Mouse (Mus musculus) layer of hippocampus, adult 2 months (tissue): Measurements from ENCODE around the gene Ninj1. TPM values are rescaled to one million over a fixed set of nuclear protein-coding genes. Genes with fewer than 3 reads are reported as not detected.

Source experiments
- DNase-seq, 2 experiments: peaks; one replicate each; pipeline ENCODE4 v3.0.0; 2022; ENCODE audit warnings: low spot score in 2 of 2
- H3K27ac ChIP-seq: fragments of 200-600 bp; 2 replicates; pipeline ENCODE4 v1.8.1; 2022
- H3K4me3 ChIP-seq: fragments of 200-600 bp; 2 replicates; pipeline ENCODE4 v1.8.1; 2022; ENCODE audit warnings: mild to moderate bottlenecking
- CTCF ChIP-seq: fragments of 200-600 bp; conservative IDR thresholded peaks from 2 replicates; pipeline ENCODE4 v1.8.1; 2022; ENCODE audit warnings: antibody characterized with exemption, mild to moderate bottlenecking, moderate library complexity
- total RNA-seq, 2 experiments: library from RNA; stranded (reverse); gene quantifications; 2 replicates each; pipeline ENCODE4 v1.2.3; 2021

Gene Ninj1
- total RNA-seq, 2 experiments from 2014 or later, result 17.9 to 20.3 TPM

DNA sequence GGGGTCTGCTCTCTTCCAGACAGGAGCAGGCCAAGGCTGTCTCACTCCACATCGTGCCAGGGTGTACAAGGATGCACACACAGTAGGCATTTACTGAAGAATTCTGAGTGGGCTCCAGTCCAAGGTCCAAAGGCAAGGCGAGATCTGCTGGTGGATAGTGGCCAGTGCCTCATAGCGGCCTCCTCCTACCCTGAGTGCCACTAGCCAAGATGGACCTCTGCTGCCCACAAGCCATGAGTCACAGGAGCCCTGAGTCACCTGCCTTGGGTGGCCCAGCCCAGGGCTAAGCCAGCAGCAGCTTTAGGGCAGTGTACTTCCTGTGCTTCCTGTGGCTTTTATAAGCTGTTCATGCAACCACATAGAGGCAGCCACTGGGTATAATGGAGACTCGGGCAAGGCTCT lies 26.2 kb downstream of the Ninj1 start:
- TF ChIP-seq CTCF, result no peak
- Histone ChIP-seq H3K4me3 (no peak overlapping the region; the same call in 1 of the 2 replicates), H3K27ac (peak overlapping the region; percentile 69)
- no peak for DNase-seq

DNA sequence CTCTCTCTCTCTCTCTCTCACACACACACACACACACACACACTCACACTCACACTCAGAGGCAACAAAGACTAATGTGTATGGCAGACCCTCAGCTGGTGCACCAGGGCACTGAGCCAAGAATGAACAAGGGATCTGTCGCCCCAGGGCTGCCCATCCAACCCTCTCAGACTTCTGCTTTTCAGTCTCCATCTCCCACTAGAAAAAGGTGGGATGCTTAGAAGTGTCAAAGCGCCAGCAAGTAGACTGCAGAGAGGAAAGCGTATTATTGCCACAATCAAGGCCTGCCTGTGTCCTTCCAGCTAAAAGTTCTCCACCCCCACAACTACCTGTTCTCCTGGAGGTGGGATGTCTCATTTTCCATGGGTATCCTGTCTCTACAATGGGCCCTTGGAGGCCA lies 27.2 kb downstream of the Ninj1 start:
- Histone ChIP-seq H3K27ac (no peak overlapping the region; the same call in 1 of the 2 replicates), H3K4me3 (no peak overlapping the region; the same call in 1 of the 2 replicates)
- TF ChIP-seq CTCF, result no peak
- no peak for DNase-seq

DNA sequence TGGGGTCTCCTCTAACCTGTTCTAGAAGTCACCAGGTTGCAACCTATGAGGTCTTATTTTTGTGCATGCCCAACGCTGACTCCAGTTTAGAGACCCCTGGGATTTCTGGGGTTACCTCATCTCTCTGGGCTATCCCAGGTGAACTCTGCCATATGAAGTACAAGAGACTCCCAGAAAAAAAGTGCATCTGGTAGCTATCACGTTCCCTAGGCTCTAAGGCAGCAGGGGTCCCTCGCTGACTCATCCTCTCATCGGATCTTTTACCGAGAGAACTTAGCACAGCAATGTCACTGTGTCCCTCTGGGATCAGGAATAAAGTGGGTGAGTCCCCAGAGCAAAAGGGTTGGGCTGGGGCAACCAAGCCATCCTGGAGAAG lies 27.8 kb downstream of the Ninj1 start:
- no peak for TF ChIP-seq CTCF
- no peak for DNase-seq
- Histone ChIP-seq H3K27ac (peak overlapping the region; percentile 89), H3K4me3 (peak overlapping the region; percentile 84)

DNA sequence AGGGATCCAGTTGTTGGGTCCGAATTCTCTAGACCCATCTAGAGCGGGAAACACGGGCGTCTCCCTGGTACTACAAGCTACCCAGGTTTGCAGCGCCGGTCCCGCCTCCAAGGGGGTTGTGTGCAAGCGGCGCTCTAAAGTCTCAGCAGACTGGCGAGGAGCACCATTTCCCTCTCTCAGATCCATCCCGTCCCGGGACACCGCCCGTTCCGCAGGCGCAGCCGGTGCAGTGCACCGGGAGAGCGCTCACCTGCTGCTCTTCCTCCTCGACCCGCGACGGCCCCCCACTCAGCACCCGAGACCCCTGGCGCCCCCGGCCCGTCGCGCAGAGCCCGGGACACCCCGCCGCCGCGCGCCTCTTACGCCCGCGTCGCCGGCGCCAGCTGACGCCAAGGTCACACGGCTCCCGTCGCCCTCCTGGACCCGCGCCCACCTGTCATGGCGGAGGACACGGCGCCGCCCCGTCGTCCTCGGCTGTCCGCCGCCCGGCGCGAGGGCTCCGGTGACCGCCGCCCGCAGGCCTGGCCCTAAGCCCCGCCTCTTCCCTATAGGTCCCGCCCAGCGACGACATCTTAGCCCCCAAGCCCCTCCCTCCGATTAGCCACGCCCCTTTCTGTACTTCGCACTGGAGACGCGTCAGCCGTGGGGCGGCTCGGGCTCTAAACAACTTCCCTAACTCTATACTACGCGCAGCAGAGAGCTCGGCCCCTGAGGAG lies 28.4 kb downstream of the Ninj1 start, which contains the start of gene Card19:
TSS of gene Card19 (minus strand) at position 534 of the 716 bp plus-strand sequence.
- Histone ChIP-seq H3K4me3 (peak within 1 kb of the TSS; percentile 84), H3K27ac (peak within 1 kb of the TSS; percentile 89)
- TF ChIP-seq CTCF, result no peak
- DNase-seq, result peak; percentile 88 to 89

DNA sequence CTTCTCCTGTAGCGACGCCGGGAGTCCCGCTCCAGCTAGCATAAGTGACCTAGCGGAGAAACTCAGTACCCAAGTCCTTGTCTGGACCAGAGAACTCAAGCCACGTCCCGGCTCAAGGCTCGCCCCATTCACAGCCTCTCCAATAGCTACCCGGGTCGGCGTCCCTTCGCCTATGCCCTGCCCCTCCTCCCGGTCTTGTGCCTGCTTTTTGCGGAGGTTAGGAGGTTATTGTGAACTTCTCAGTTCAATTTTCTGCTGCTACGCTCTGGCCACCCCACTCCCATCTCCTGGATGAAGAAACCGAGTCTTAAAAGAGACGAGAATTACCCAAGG lies 28.9 kb downstream of the Ninj1 start:
- Histone ChIP-seq H3K27ac (peak overlapping the region; percentile 89), H3K4me3 (peak overlapping the region; percentile 84)
- DNase-seq, result no peak
- no peak for TF ChIP-seq CTCF

DNA sequence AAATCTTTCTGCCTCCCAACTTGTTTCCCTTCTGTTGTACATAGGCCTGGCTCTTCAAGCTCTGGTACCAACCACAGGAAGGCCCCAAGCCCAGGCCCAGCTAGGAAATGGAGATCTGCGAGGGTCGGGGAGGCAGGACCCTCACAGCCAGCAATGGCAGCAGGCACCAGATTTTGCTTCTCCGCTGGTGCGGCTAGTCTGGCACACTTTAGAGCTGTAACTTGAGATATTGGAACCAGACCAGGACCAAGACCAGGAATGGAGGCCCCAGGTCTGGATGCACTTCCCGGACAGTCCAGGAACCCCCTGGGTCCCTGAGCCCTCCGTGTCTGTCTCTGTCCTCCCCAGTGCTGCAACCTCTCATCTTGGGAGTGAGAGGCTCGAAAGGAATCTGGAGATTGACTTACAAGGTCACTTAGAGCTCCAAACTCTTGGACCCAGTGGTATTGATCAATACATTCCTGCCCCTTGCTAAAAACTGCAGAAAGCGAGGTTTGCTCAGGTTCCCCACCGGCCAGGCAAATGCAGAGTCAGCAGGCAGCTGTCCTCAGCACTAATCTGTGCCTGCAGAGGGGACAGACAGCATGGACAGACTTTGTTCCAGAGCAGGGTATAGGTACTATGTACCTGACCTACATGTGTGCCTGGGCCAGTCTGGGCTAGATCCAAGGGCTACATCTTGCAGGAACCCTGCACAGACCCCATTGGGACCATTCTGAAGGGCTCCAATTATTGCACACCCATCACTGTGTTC lies 29.7 kb downstream of the Ninj1 start:
- H3K27ac ChIP-seq, result no peak overlapping the region
- no peak overlapping the region for H3K4me3 ChIP-seq
- no peak for DNase-seq
- TF ChIP-seq CTCF, result no peak

DNA sequence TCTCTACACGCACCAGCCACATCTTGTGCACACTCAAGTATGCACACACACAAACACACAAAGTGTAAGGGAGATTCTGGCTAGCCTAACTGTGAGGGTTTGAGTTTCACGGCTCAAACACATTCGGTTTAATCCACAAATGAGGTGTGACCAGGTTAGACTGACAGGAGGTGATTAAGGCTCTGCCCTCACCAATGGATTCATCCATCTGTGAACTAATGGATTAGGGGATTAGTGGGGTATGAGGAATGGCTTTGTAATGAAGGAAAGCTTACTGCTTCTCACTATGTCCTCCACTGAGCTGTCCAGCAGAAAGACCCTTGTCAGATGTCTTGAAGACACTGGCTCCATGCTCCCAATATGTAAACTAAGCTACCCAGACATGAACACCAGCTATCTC lies 31.4 kb downstream of the Ninj1 start:
- Histone ChIP-seq H3K4me3 (no peak overlapping the region), H3K27ac (no peak overlapping the region)
- DNase-seq, result no peak
- no peak for TF ChIP-seq CTCF

DNA sequence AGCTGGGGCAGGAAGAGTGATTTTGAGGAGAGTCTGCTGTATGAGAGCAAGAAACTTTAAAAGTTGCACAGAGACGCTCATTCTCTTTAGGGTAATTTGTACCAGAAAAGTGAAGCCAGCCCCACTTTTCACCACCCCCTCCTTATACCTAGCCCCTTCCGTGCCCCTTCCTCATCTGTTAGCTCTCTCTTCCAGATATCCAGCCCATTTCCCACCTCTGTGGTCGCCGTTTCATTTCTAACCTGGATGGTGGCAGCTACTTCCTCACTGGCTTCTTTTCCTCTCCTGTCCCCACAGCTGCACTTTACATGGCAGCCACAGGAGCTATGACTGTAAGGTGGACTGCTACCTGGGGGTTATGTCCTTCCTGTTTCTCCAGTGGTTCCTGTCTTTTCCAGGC lies 32.1 kb downstream of the Ninj1 start:
- no peak for DNase-seq
- no peak for TF ChIP-seq CTCF
- Histone ChIP-seq H3K4me3 (no peak overlapping the region), H3K27ac (no peak overlapping the region)

DNA sequence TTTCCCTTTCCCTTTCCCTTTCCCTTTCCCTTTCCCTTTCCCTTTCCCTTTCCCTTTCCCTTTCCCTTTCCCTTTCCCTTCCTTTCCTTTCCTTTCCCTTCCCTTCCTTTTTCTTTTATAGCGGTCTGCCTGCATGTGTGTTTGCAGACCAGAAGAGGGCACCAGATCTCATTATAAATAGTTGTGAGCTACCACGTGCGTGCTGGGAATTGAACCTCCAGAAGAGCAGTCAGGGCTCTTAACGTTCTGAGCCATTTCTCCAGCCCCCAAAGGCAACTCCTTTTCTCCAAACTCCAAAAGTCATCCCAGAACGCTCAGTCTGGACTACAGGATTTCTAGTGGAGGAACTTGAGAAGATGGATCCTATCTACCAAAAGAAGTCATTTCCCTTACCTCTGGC lies 33.6 kb downstream of the Ninj1 start:
- no peak; the same call in 1 of the 2 replicates for TF ChIP-seq CTCF
- no peak for DNase-seq
- no peak overlapping the region for H3K27ac ChIP-seq

DNA sequence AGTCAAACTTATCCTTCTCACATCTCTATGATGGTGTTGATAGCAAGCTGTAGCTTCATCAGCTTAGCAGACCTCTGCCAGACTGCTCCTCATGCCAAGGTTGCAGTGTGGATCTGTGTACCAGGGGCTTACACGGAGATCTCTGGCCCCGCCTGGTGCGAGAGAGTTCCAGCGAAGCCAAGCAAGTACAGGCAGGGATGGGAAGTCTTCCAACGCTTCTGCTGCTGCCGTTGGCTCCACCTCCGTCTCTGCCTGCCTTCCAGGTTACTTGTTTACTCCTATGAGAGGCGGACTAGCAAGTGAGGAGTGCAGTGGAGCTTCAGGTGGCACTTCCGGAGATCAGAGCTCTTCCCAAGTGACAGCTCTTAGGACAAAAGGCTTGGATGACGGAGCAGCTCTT lies 37.0 kb downstream of the Ninj1 start:
- no peak overlapping the region for H3K27ac ChIP-seq
- H3K4me3 ChIP-seq, result no peak overlapping the region
- no peak for TF ChIP-seq CTCF
- no peak for DNase-seq

More for the DNA sequence above, 33.6 kb downstream of the Ninj1 start:
- no peak overlapping the region for H3K4me3 ChIP-seq

DNA sequence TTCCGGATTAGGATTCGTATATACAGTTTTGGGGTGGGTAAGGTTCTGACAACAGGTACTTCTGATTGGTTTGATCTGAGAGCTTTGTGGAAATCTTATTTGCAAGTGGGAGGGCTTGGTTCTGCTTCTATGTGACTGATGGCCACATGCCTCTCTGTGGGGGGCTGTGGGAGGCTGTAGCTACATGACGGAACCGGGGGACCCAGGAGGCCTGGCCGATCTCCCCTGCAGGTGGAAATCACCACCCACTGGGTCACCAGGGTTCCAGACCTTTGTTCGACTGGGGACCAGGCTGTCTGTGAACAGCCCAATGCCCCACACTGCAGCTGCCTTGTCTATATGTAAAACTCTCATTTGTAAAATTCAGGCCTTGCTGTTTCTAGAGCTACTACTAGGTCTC lies 37.4 kb downstream of the Ninj1 start:
- Histone ChIP-seq H3K4me3 (no peak overlapping the region), H3K27ac (no peak overlapping the region)
- no peak for TF ChIP-seq CTCF
- no peak for DNase-seq

DNA sequence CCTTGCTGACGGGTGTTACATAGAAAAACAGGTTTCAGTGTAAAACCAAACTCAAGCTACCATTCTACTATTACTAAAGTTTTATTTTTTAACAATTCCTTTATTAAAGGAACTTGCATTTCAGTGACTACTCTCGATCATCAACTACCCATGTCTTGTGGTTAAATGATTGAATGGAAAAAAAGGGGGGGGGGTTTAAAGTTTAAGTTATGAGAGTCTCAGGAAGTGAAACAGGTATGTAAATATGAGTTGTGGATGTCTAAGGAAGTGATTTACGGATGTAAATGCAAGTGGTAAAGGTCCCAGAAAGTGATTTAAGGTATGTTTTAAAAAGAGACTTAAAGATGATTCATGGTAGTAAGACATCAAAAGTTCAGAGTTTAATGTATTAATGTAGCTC lies 37.9 kb downstream of the Ninj1 start:
- TF ChIP-seq CTCF, result no peak

DNA sequence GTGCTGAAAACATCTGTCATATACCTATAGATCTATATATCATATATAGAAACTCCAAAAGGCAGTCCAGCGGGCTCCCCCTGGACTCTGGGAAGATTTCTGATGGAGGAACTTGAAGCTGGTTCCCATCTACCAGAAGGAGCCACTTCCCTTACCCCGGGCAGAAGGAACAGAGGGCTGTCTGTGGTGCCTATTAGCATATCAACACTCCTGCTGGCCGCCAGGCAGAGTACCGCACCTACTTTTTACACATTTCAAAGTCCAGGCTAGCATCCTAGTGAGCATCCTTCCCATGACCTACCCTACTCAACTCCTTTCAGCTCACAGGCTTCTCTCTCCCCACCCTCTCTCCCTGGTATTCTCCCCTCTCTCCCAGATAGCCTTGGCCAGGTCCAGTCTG lies 38.3 kb downstream of the Ninj1 start:
- no peak for TF ChIP-seq CTCF
- Histone ChIP-seq H3K4me3 (no peak overlapping the region), H3K27ac (no peak overlapping the region)
- no peak for DNase-seq

More for the DNA sequence above, 37.9 kb downstream of the Ninj1 start:
- Histone ChIP-seq H3K4me3 (no peak overlapping the region), H3K27ac (no peak overlapping the region)
- no peak for DNase-seq
